Mouse (Mus musculus) left cerebral cortex, adult 11 months (tissue): Measurements from ENCODE around the gene Fastkd1.
A peak's percentile ranks its signal among the peaks of the same experiment; 100 is the strongest.
"Not testable (repeated sequence)": the region's sequence is repeated elsewhere in the genome, so short reads cannot be mapped to it uniquely, and the experiment has no call there.

ENCODE experiments used
- DNase-seq: peaks from one replicate; pipeline ENCODE4 v3.0.0; 2022; ENCODE audit warnings: low spot score

Fastkd1 gene

GRCm38 (mm10) chr2:69669853-69670252 lies 43.5 kb downstream of the Fastkd1 start, which contains the start of gene Klhl41:
TSS of gene Klhl41 (plus strand) at chr2:69670120.
- no peak for DNase-seq

GRCm38 (mm10) chr2:69668414-69668813 lies 44.9 kb downstream of the Fastkd1 start:
- no peak for DNase-seq

GRCm38 (mm10) chr2:69667656-69668055 lies 45.7 kb downstream of the Fastkd1 start:
- DNase-seq, result no peak

- no peak for DNase-seq
These were observed 49.4 kb downstream of the Fastkd1 start for GRCm38 (mm10) chr2:69663827-69664476.

- no peak for DNase-seq
These were observed 54.0 kb downstream of the Fastkd1 start for GRCm38 (mm10) chr2:69659326-69659725.

- DNase-seq, result no peak
These were observed 63.6 kb downstream of the Fastkd1 start for GRCm38 (mm10) chr2:69649716-69650115.

GRCm38 (mm10) chr2:69646726-69647490 lies 66.4 kb downstream of the Fastkd1 start, which contains the start of gene Bbs5:
TSS of gene Bbs5 (plus strand) at chr2:69647171.
- DNase-seq, result peak; percentile 89

GRCm38 (mm10) chr2:69644968-69645617 lies 68.2 kb downstream of the Fastkd1 start:
- no peak for DNase-seq

- no peak for DNase-seq
These were observed 73.2 kb downstream of the Fastkd1 start for GRCm38 (mm10) chr2:69640100-69640499.

GRCm38 (mm10) chr2:69637989-69638388 lies 75.3 kb downstream of the Fastkd1 start:
- not testable (repeated sequence) for DNase-seq
